Mouse (Mus musculus) heart, embryonic 11.5 days (tissue): Measurements from ENCODE around the gene Mpv17. TPM values are rescaled to one million over a fixed set of nuclear protein-coding genes. Genes with fewer than 3 reads are reported as not detected.

ENCODE experiments used
- ATAC-seq: fragments of 200-750 bp; cut with Nextera tagmentation; replicated peaks from 2 replicates; pipeline ENCODE4 v1.8.0; 2017; ENCODE audit warnings: moderate library complexity; ENCODE audit not compliant: insufficient number of reproducible peaks, low FRiP score, low TSS enrichment
- H3K27ac ChIP-seq: fragments of 300-500 bp; sonication (generic); 2 replicates; pipeline ENCODE4 v1.5.1; 2014; ENCODE audit warnings: mild to moderate bottlenecking, low read depth, low read length
- H3K27me3 ChIP-seq: fragments of 300-500 bp; sonication (generic); 2 replicates; pipeline ENCODE4 v1.6.1; 2014; ENCODE audit warnings: mild to moderate bottlenecking, low read length, mixed read lengths; ENCODE audit not compliant: control insufficient read depth, insufficient read depth
- H3K36me3 ChIP-seq: fragments of 300-500 bp; sonication (generic); 2 replicates; pipeline ENCODE4 v1.6.1; 2014; ENCODE audit warnings: mild to moderate bottlenecking, low read length, moderate library complexity, mixed read lengths; ENCODE audit not compliant: control insufficient read depth, insufficient read depth
- H3K4me1 ChIP-seq: fragments of 300-500 bp; sonication (generic); 2 replicates; pipeline ENCODE4 v1.6.1; 2014; ENCODE audit warnings: low read length; ENCODE audit not compliant: control insufficient read depth, insufficient read depth
- H3K4me2 ChIP-seq: fragments of 300-500 bp; sonication (generic); 2 replicates; pipeline ENCODE4 v1.6.1; 2014; ENCODE audit warnings: mild to moderate bottlenecking, moderate library complexity
- H3K4me3 ChIP-seq: fragments of 300-500 bp; sonication (generic); 2 replicates; pipeline ENCODE4 v1.5.1; 2014; ENCODE audit warnings: low read depth, low read length
- H3K9ac ChIP-seq: fragments of 300-500 bp; sonication (generic); 2 replicates; pipeline ENCODE4 v1.6.1; 2014; ENCODE audit warnings: mild to moderate bottlenecking, low read depth, low read length, moderate library complexity
- H3K9me3 ChIP-seq: fragments of 300-500 bp; sonication (generic); replicated peaks from 2 replicates; pipeline ENCODE4 v1.6.1; 2016; ENCODE audit warnings: low read length; ENCODE audit not compliant: control insufficient read depth
- WGBS: fragments of 180-500 bp; shearing (Covaris S2); extraction: QIAGEN DNeasy Blood & Tissue Kit; methylation state at CpG from one replicate; pipeline ENCODE4 v1.1.7; 2014; ENCODE audit not compliant: insufficient replicate concordance; 5-methylcytosine and 5-hydroxymethylcytosine counted together
- polyA plus RNA-seq: library from polyadenylated mRNA; unstranded; fragments of >200 nt; fragmentation: Nextera tagmentation; extraction: Ambion mirVana; gene quantifications from 2 replicates; pipeline ENCODE4 v1.2.1, GENCODE M21; 2014

Gene Mpv17
- polyA plus RNA-seq, 1 experiment from 2014 or later = 82.1 TPM

DNA sequence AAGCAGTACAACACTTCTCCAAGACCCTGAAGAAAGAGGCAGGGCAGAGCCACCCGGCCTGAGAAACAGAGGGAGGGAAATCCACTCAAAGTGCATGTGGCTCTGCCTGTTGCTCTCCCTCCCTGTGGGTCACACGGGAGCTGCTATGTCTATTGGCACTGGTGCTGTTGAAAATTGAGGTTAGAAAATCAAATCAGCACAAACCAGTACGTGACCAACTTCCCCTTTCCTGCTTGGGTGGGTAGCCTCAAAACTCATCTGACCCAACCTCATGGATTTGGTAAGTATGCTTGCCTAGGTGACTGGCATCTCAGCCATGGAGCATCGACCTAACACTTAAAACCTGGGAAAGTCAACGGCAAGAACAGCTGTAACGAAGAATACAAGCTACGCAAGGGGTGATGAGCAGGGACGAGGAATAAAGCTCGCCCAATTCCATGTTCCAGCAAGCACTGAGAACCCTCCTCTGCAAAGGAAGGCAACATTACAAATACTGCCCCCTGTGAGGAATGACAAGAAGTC lies 48.2 kb downstream of the Mpv17 start, which contains the start of gene Dnajc5g:
TSS of gene Dnajc5g (plus strand) at position 472 of the 522 bp plus-strand sequence.
- Histone ChIP-seq H3K36me3 (no peaks in the 10 kb centered on the region), H3K9me3 (no peaks in the 10 kb centered on the region), H3K9ac (no peak within 1 kb of the TSS), H3K4me2 (no peak within 1 kb of the TSS), H3K27me3 (no peaks in the 10 kb centered on the region), H3K4me3 (no peak within 1 kb of the TSS), H3K27ac (no peak within 1 kb of the TSS), H3K4me1 (no peaks in the 10 kb centered on the region)
- 74% methylated on average over 9 of the region's 9 CpGs for WGBS
- ATAC-seq = no peak

GRCm38 (mm10) chr5:31095711-31096480 lies 58.2 kb downstream of the Mpv17 start:
- ATAC-seq = no peak
- peak overlapping the region; percentile 33 for H3K4me3 ChIP-seq
- H3K4me1 ChIP-seq = peaks cover 15% of the 10 kb centered on the region
- peak overlapping the region; percentile 66 for H3K4me2 ChIP-seq
- peaks cover 61% of the 10 kb centered on the region for H3K27me3 ChIP-seq
- WGBS = 25% methylated on average over 11 of the region's 11 CpGs
- H3K9me3 ChIP-seq = no peaks in the 10 kb centered on the region
- no peak overlapping the region for H3K27ac ChIP-seq
- H3K9ac ChIP-seq = peak overlapping the region; percentile 39; the same call in 1 of the 2 replicates
- no peaks in the 10 kb centered on the region for H3K36me3 ChIP-seq

DNA sequence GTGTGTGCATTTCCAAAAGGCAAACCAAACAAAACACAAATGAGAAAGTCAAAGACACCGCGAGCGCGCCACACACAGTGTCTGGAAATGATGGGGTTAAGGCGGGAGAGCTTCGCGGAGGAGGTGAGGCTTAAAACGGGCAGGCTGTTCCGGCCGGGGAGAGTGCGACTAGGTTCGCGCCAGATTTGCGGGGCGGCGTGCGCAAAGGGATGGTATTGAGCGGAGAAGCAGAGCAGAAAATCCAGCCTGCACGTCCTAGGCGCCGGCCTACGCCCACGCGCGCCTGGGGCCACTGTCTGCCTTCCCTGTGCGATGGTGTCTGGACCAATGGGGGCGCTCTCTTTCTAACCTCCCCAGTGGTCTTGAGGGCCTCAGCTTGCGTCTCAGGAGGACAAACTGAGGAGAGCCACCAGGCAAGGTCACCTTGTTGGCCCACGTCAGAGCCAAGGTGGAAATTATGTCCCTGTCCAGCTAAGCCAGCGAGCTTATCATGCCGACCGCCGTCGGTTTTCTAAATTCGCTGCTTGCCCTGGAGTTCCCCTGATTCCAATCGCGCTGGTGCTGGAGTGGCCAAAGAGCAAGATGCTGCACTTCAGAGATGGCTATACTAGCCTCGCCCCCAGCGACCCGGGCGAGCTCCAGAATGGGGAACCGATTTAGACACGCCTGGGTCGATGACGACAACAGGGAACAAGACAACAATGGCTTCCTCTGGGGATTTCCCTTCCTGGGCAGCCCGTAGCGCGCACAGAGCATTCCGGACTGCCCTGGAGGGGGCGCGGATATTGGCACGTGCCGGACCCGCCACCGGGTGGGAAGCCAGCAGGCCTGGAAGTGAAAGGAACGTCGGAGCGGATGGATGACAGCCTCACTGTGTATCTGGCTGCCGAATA lies 59.0 kb downstream of the Mpv17 start:
- 0 out of 2 replicates have a peak, but pooled peaks have one; percentile 27 for ATAC-seq
- under 1% methylated on average over 59 of the region's 59 CpGs for WGBS
- no peak overlapping the region for H3K27ac ChIP-seq
- H3K36me3 ChIP-seq = no peaks in the 10 kb centered on the region
- no peaks in the 10 kb centered on the region for H3K9me3 ChIP-seq
- peak overlapping the region; percentile 39; the same call in 1 of the 2 replicates for H3K9ac ChIP-seq
- peaks cover 70% of the 10 kb centered on the region for H3K27me3 ChIP-seq
- peak overlapping the region; percentile 66 for H3K4me2 ChIP-seq
- H3K4me1 ChIP-seq = peaks cover 15% of the 10 kb centered on the region
- H3K4me3 ChIP-seq = peak overlapping the region; percentile 33

DNA sequence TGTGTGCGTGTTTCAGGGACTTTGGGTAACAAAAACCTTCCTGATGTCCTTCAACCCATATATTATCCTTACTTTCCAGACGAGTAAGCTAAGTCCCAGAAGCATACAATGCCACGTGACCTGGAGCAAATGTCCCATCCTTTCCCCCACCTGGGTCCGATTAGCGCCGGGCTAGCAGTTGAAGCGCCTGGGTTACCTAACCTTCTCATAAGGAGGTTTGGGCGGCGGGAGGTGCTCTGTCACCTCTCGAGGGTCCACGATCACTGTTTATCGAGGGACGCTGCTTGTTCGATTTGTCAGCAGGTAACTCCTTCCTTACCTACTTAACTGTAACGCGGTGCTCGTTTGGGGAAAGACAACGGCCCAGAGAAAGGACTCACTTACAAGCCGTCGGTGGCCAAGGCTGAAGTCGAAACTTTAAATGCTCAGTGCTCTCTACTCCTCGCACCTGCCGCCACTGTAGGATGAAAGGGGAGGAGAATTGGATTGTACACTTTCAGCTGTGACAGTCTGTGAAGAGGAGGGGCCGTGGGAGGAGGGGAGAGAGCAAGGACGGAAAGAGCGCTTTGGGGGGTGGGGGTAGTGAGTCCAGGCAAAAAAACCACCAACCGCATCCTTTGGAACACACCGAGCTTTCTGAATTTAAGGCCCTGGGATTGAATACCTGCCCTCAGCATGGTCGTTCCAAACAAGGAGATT lies 59.8 kb downstream of the Mpv17 start:
- Histone ChIP-seq H3K9ac (no peak overlapping the region), H3K4me2 (peak overlapping the region; percentile 66), H3K27ac (no peak overlapping the region), H3K27me3 (peaks cover 77% of the 10 kb centered on the region), H3K4me3 (peak overlapping the region; percentile 33), H3K36me3 (no peaks in the 10 kb centered on the region), H3K9me3 (no peaks in the 10 kb centered on the region), H3K4me1 (peaks cover 15% of the 10 kb centered on the region)
- 1% methylated on average over 29 of the region's 29 CpGs for WGBS
- no peak for ATAC-seq

DNA sequence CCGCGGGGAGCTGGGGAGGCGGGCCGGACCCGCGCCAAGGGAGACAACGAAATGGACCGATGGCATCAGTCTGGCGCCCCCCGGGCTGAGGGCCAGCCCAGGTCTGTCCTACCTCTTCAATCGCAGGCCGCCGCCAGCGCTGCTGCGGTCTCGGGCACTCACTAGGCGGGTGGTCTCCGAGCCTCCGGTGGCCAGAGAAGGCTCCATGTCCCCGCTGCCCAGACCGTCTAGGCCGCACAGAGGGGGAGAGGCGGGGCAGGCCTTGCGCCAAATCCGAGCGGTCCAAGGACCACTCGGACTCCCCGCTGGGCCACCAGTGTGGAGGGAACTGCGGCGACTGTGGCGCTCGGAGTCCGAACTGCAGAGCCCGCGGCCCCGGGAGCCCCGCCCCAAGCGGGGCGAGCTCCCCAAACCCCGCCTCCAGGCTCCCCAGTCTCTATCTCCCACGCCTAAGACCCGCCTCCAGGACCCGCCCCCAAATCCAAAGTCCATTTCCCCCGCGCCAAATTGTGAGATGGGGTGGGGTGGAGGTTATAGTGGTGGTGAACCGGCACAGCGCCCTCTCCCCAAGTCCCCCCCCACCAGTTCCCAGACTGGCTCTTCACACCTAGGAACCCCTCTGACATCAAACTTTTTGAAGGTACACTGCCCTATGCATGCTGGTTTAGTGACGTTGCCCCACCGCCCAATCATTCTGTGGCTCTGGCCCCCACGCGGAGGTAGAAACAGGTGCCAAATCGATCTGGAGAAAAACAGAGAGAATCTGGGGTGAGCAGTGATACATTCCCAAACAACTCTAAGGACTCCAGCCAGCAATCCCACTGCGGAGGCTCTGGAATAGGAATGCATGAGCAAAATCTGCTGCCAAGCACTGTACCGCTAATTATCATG lies 60.7 kb downstream of the Mpv17 start:
- H3K4me2 ChIP-seq = peak overlapping the region; percentile 69
- under 1% methylated on average over 41 of the region's 54 CpGs for whole genome bisulfite sequencing
- peaks cover 83% of the 10 kb centered on the region for H3K27me3 ChIP-seq
- peaks cover 15% of the 10 kb centered on the region for H3K4me1 ChIP-seq
- no peaks in the 10 kb centered on the region for H3K36me3 ChIP-seq
- H3K9ac ChIP-seq = no peak overlapping the region; the same call in 1 of the 2 replicates
- ATAC-seq = no peak
- no peak overlapping the region for H3K27ac ChIP-seq
- no peaks in the 10 kb centered on the region for H3K9me3 ChIP-seq
- H3K4me3 ChIP-seq = peak overlapping the region; percentile 44

DNA sequence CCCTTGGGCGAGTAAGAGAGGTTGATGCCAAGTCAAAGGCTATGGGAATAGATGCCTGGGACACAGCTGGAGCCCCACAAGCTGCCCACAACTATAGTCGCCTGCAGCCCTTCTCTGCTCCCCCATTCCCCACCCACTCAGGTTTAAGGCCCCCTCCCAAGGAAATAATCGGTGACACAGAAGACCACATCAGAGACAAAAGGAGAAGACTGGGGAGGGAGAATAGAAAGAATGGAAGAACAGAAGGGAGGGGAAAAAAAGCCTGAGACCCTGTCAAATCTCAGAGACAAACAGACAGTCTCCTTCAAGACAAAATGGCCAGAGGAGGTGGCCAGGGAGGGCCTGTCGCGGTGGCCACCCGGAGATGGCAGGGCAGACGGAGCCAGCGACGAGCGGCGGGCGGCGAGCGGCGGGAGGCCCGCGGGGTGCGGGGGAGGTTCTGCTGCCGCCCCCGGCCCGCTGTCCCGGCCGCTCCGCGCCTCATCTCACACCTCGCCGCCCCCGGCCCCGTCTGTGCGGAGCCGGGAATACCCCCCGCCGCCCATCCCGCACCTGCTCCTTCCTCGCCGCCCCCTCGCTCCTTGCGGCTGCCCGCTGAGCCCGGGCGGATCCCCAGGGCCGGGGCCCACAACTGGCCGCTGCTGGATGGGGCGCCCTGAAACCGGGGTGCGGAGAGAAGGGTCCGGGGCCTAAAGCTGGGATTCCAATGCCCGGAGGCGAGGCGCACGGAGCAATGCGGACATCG lies 61.6 kb downstream of the Mpv17 start:
- ATAC-seq = no peak
- Histone ChIP-seq H3K4me3 (peak overlapping the region; percentile 44), H3K27me3 (peaks cover 90% of the 10 kb centered on the region), H3K4me1 (peaks cover 15% of the 10 kb centered on the region), H3K9ac (peak overlapping the region; percentile 28; the same call in 1 of the 2 replicates), H3K27ac (no peak overlapping the region), H3K9me3 (no peaks in the 10 kb centered on the region), H3K36me3 (no peaks in the 10 kb centered on the region), H3K4me2 (peak overlapping the region; percentile 69)
- WGBS = 3% methylated on average over 44 of the region's 53 CpGs
